Mouse (Mus musculus) cortical plate, adult 2 months (tissue): ENCODE results near the gene Kcnma1. TPM values are rescaled to one million over a fixed set of nuclear protein-coding genes. Genes with fewer than 3 reads are reported as not detected.

Experiments
- H3K27ac ChIP-seq: fragments of 200-500 bp; 2 replicates; pipeline ENCODE4 v1.5.1; 2012; ENCODE audit warnings: low read length, control low read depth, inconsistent platforms; ENCODE audit not compliant: insufficient read depth
- H3K4me1 ChIP-seq: fragments of 200-500 bp; 2 replicates; pipeline ENCODE4 v1.6.1; 2011; ENCODE audit warnings: low read length; ENCODE audit not compliant: control insufficient read depth, insufficient read depth
- H3K4me3 ChIP-seq: fragments of 200-500 bp; 2 replicates; pipeline ENCODE4 v1.5.1; 2011; ENCODE audit warnings: mild to moderate bottlenecking, low read length, control low read depth; ENCODE audit not compliant: insufficient read depth
- CTCF ChIP-seq: fragments of 200-500 bp; IDR thresholded peaks from 2 replicates; pipeline ENCODE4 v1.5.1; 2011; ENCODE audit warnings: mild to moderate bottlenecking, control low read depth, low read length; ENCODE audit not compliant: insufficient read depth; ENCODE audit errors: extremely low read depth
- POLR2A ChIP-seq: fragments of 200-500 bp; IDR thresholded peaks from 2 replicates; pipeline ENCODE4 v1.6.1; 2011; ENCODE audit warnings: mild to moderate bottlenecking, low read length, control low read depth; ENCODE audit not compliant: insufficient read depth; ENCODE audit errors: extremely low read depth
- polyA plus RNA-seq: library from polyadenylated mRNA; depleted of rRNA; stranded (reverse); fragments of >200 nt; gene quantifications from 2 replicates; pipeline ENCODE4 v1.2.3, GENCODE M21; 2012

Kcnma1 gene
- polyA plus RNA-seq, 1 experiment = 57.9 TPM

DNA sequence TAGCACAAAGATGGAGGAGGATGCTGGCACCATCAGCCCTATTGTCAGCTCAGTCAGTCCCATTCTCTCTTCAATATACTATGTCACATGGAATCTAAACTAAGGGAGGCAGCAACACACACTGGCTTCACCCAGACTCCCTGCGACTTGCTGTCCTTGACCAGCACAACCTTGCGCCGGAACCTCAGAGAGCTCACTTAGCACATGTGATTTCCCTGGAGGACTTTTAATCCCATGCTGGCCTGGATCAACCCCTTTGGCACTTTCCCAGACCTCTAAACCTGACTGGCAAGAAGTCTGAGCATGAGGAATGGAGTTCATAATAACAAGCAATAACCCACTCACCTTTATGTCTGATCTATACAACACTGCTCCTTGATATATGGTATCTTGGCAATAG lies 280.1 kb downstream of the Kcnma1 start:
- H3K4me3 ChIP-seq = no peak overlapping the region
- peaks cover 6% of the 10 kb centered on the region for H3K4me1 ChIP-seq
- TF ChIP-seq CTCF = no peak
- TF ChIP-seq POLR2A = no peak
- no peak overlapping the region for H3K27ac ChIP-seq

DNA sequence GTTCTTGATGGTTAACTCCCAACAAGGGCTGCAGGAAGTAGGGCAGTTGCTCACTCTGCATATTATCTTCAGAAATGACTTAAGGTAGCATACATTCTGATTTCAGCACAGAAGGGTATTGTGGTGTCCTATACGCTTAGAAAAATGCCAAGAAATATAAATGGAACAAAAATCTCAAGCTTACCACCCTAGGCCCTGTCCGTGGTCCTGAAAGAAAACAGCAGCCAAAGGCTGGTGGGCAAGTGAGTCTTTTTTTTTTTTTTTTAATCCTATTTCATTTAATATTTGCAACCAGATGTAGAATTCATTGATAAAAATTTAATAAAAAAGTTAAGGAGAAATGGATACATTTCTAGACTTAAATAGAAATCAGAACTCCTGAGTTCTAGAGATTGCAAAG lies 284.9 kb downstream of the Kcnma1 start:
- Histone ChIP-seq H3K27ac (no peak overlapping the region), H3K4me1 (no peaks in the 10 kb centered on the region; the same call in 1 of the 2 replicates), H3K4me3 (no peak overlapping the region)
- no peak for TF ChIP-seq CTCF
- no peak for TF ChIP-seq POLR2A

DNA sequence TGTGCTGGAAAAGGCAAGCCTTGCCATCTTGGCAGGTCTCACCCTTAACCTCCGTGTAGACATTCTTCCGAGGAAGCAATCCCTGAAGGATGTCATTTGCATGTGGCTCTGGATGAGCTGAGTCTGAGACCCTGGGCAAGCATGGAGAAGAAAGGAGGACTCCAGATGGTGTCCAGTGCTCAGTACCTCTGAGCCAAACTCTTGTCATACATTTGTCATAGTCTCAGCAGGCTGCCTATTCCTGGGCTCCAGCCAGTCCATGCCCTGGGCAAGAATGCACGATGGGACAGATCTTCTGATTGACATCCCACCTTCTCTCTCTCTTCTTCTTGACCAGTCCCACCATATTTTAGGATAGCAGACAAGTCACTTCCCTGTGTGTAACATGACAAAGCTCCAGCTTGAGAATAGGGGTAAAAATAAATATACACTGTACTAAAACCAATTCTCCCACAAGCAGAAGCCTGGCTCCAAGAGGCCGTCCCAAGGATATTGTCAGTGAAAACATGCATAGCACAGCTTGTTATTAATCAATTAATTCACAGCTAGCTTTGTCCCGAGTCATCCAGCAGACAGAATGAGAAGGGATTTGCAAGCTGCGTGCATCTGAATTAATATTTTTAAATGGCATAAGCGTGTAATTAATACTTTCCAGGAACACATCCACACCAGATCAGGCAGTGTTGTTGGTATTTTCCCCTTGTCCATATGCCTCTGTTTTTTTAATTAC lies 290.4 kb downstream of the Kcnma1 start:
- H3K4me3 ChIP-seq = no peak overlapping the region
- TF ChIP-seq POLR2A = no peak
- no peak for TF ChIP-seq CTCF
- peaks cover 6% of the 10 kb centered on the region; the same call in 1 of the 2 replicates for H3K4me1 ChIP-seq
- no peak overlapping the region for H3K27ac ChIP-seq

DNA sequence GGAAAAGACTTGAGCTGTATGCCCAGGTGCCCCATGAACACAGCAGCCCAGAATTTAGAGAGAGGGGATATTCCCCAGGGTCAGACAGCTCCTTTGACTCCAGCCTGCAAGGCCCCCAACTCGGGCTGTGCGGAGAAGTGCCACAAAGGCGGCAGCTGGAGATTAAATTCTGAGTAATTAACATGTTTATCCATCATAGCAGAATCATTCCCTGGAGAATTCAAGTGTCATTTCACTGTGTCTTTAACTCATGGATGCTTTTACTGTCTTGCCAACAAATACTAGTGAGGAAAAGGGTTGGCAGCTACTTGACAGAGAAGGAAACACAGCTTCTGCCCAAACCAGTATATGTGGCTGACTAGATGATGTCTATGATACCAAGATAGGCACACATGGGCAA lies 295.0 kb downstream of the Kcnma1 start:
- Histone ChIP-seq H3K27ac (0 out of 2 replicates have a peak overlapping the region, but pooled peaks have one; percentile 2), H3K4me3 (no peak overlapping the region), H3K4me1 (peaks cover 6% of the 10 kb centered on the region; the same call in 1 of the 2 replicates)
- no peak for TF ChIP-seq CTCF
- TF ChIP-seq POLR2A = no peak

DNA sequence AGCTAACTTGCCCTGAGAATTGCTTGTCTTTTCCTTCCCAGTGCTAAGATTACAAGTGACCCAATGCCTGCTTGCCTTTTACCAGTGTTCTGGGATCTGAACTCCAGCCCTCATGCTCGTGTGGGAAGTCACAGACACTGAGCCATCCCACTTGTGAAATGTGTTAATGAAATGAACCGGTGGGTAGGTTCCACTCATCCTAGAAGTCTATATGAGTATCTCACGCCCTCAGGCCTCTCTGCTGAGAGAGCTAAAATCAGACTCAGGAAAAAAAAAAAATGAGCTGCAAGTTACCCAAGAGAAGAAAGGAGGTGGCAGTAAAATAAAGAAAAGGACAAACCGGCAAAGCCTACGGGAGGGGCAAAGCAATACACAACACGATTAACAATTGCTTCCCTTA lies 295.6 kb downstream of the Kcnma1 start:
- Histone ChIP-seq H3K4me1 (peaks cover 6% of the 10 kb centered on the region; the same call in 1 of the 2 replicates), H3K27ac (0 out of 2 replicates have a peak overlapping the region, but pooled peaks have one; percentile 2), H3K4me3 (no peak overlapping the region)
- TF ChIP-seq CTCF = no peak
- no peak for TF ChIP-seq POLR2A

DNA sequence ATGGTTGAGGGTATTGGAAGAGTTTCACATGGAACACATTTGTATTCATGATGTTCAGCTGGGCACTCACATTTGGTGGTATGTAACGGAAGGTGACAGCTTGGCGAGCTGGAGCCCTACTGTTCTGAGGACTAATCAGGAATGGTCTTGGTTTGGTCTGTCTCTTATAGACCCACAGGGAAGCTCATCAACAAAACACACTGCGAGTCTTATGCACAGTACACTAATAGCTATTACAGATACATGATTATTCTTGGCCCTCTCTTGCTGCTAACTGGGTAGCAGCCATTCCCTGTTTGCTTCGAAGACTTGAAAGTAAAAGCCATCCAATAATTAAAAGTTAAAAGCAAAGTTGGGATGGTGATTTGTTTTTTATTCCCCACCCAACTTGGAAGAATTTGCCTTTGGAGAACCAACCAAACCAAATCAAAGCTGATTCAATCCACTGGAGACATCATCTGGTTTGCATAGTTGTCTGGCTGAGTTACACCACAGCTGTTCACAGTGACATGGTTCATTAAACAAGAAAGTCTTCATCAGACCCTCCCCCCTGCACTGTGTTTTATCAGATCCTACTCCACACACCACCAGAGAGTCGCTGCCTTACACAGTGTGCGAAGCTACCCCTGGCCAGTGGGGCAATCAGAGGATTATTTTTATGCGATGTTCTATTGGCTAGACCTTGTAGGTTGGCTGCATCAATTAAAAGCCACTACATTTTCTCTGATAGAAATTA lies 299.7 kb downstream of the Kcnma1 start:
- Histone ChIP-seq H3K4me3 (no peak overlapping the region), H3K4me1 (peaks cover 6% of the 10 kb centered on the region), H3K27ac (no peak overlapping the region)
- no peak for TF ChIP-seq CTCF
- TF ChIP-seq POLR2A = no peak

DNA sequence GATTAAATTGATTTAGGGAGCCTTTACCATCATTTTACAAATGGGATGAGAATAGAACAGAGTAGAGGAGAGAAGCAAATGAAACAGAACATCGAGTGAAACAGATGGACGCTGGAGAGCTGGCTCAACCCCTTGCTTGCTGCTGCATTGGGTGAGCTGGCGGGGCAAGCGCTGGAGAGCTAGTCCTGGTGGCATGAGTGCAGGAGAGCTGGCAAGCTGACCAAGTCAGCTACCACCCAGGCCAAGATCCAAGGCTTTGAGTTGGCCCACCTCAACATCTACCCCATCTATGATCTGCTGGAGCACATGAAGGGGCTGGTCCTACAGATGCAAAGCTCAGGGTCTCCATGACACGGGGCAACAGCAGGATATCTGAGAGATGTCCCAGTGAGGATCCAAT lies 301.4 kb downstream of the Kcnma1 start:
- Histone ChIP-seq H3K4me3 (no peak overlapping the region), H3K27ac (no peak overlapping the region), H3K4me1 (peaks cover 2% of the 10 kb centered on the region)
- TF ChIP-seq POLR2A = no peak
- TF ChIP-seq CTCF = no peak

DNA sequence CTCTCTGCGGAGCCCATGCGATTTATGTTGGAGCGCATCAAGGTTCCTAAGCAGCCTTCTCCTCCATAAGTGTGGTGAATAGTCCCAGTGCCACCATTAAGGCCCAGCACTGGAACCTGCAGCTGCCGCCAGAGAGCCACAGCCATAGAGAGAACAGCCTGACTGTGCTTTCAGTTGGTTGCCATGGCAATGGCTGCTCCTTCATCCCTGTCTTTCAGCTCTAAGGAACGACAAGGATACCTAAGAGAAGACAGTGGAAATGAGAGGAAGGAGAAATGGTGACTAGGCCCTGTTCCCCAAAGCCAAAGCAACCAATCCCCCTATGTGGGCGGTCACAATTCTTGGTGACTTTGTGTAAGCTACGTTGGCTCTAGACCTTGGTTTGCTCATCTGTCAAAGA lies 303.3 kb downstream of the Kcnma1 start:
- no peak overlapping the region for H3K27ac ChIP-seq

DNA sequence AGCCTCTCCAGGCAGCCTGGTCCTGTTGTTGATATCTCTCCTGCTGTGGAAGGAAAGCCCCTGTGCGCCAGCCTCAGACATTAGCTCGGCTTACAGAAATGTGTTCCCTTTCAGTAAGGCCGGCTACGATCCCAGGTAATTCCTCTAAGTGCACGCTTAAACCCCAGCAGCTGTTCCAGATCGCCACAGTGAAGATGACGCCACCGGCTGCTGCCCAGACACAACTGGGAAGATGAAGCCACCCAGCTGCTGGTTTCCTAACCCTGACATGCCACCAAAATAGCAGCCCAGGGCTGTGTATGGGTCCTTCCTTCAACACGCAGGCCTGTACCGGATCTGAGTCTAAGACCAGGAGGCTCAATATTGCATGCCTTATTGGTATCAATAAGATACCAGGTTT lies 307.5 kb downstream of the Kcnma1 start:
- no peak overlapping the region for H3K4me3 ChIP-seq
- TF ChIP-seq POLR2A = no peak
- no peak for TF ChIP-seq CTCF
- H3K4me1 ChIP-seq = peaks cover 5% of the 10 kb centered on the region
- no peak overlapping the region for H3K27ac ChIP-seq

More for the DNA sequence above, 303.3 kb downstream of the Kcnma1 start:
- H3K4me3 ChIP-seq = no peak overlapping the region
- TF ChIP-seq CTCF = no peak
- no peak for TF ChIP-seq POLR2A
- peaks cover 2% of the 10 kb centered on the region for H3K4me1 ChIP-seq
